23 mouse cellular contexts compared by ENCODE assay signal in the genomic region with DNA sequence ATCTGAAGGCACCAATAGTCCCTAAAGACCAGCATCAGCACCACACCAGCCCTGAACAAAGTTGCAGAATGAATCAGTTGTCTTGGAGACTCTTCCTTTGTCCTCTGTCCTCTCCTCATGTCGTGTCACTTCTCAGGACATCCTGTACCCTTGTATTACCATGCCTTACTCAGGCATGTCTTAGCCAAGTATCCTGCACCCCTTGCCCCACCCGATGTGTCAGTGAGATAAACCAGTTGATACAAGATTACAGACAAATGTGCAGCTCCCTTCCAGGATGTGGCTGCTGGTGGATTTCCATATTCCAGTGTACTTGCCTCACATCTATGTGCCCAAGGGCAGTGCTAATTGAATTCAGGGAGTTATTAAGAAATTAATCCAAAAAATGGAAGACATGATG.
A peak's percentile ranks its signal among the peaks of the same experiment; 100 is the strongest.
DNase-seq lines count a peak whose midpoint lies in the region; ATAC-seq lines count a peak whose summit lies in the region.
"Had no signal": no experiment of that assay in that cellular context is flagged by ENCODE, and none has a peak within 500 bp of the region (broad histone marks: within the 10 kb centered on the region; RNA-seq: fewer than 3 reads in every experiment).

No protein-coding gene starts in this region.

- H3K4me3 ChIP-seq in hindbrain, embryonic 16.5 days (ENCODE audit: low read length): no peak overlapping the region
- H3K4me3 ChIP-seq: embryonic facial prominence, embryonic 13.5 days; embryonic facial prominence, embryonic 15.5 days; erythroblast, embryonic 14.5 days; forebrain, embryonic 10.5 days; forebrain, embryonic 13.5 days; forebrain, embryonic 15.5 days had no signal

- H3K27ac ChIP-seq in hindbrain, embryonic 16.5 days (ENCODE audit: low read depth, low read length): no peak overlapping the region
- H3K27ac ChIP-seq: embryonic facial prominence, embryonic 13.5 days; embryonic facial prominence, embryonic 15.5 days; forebrain, embryonic 10.5 days; forebrain, embryonic 13.5 days; forebrain, embryonic 15.5 days had no signal

- no peak overlapping the region for H3K4me2 ChIP-seq in hindbrain, embryonic 16.5 days (ENCODE audit: low read length)
- H3K4me2 ChIP-seq: embryonic facial prominence, embryonic 13.5 days; embryonic facial prominence, embryonic 15.5 days; forebrain, embryonic 13.5 days; forebrain, embryonic 15.5 days had no signal

- H3K9me3 ChIP-seq in hindbrain, embryonic 16.5 days (ENCODE audit: control insufficient read depth, low read length): no peaks in the 10 kb centered on the region
- H3K9me3 ChIP-seq: embryonic facial prominence, embryonic 13.5 days; embryonic facial prominence, embryonic 15.5 days; forebrain, embryonic 10.5 days; forebrain, embryonic 13.5 days; forebrain, embryonic 15.5 days had no signal

- H3K27me3 ChIP-seq in hindbrain, embryonic 16.5 days (replicated peaks; ENCODE audit: control insufficient read depth, insufficient read depth, low read length): no peaks in the 10 kb centered on the region; the same call in 1 of the 2 replicates
- H3K27me3 ChIP-seq: embryonic facial prominence, embryonic 13.5 days; embryonic facial prominence, embryonic 15.5 days had no signal

- WGBS in hindbrain, embryonic 16.5 days: 84% methylated on average over 2 of the region's 2 CpGs

- no peak overlapping the region for H3K9ac ChIP-seq in hindbrain, embryonic 16.5 days (ENCODE audit: low read depth, low read length)
- H3K9ac ChIP-seq: embryonic facial prominence, embryonic 13.5 days; embryonic facial prominence, embryonic 15.5 days; forebrain, embryonic 13.5 days; forebrain, embryonic 15.5 days had no signal

- intact Hi-C loops in heart, postnatal 25 days (cut with DNase I): no loop called here

- no peaks in the 10 kb centered on the region for H3K4me1 ChIP-seq in hindbrain, embryonic 16.5 days (ENCODE audit: control insufficient read depth, insufficient read depth, low read depth, low read length)
- H3K4me1 ChIP-seq: embryonic facial prominence, embryonic 13.5 days; embryonic facial prominence, embryonic 15.5 days; forebrain, embryonic 10.5 days; forebrain, embryonic 13.5 days; forebrain, embryonic 15.5 days had no signal

- DNase-seq in heart, adult 11 months: peak; percentile 25
- no peak for DNase-seq in heart, postnatal 25 days (ENCODE audit: low spot score)
- peak; percentile 33 for DNase-seq in lung, postnatal 10 days
- DNase-seq in lung, postnatal 14 days: no peak
- peak; percentile 64 for DNase-seq in lung, postnatal 25 days (ENCODE audit: low spot score)
- DNase-seq in lung, postnatal 36 days: peak; percentile 65
- DNase-seq: adrenal gland, adult 2 months; adrenal gland, postnatal 10 days; adrenal gland, postnatal 25 days; cerebellum, adult 11 months; cerebellum, adult 18-20 months; cerebellum, adult 8-10 months; cerebellum, adult 9-11 months; cerebellum, postnatal 14 days; cerebellum, postnatal 36 days; embryo, embryonic 11 days had no signal

- no peaks in the 10 kb centered on the region for H3K36me3 ChIP-seq in hindbrain, embryonic 16.5 days (ENCODE audit: control insufficient read depth, insufficient read depth, low read length)
- H3K36me3 ChIP-seq: embryonic facial prominence, embryonic 13.5 days; embryonic facial prominence, embryonic 15.5 days; forebrain, embryonic 10.5 days; forebrain, embryonic 15.5 days had no signal

- ATAC-seq in hindbrain, embryonic 16.5 days: no peak
- ATAC-seq: forebrain, embryonic 13.5 days; forebrain, embryonic 15.5 days had no signal

Comparison
In these comparisons a context has a peak if more than half of its experiments do, and no peak if none do; other contexts are left out.
1. DNase-seq: peak in heart, adult 11 months (single experiment), lung, postnatal 10 days (single experiment), lung, postnatal 25 days (single experiment) and lung, postnatal 36 days (single experiment); none in heart, postnatal 25 days (single experiment) and lung, postnatal 14 days (single experiment).